Mouse (Mus musculus) hindbrain, postnatal 0 days (tissue): Measurements from ENCODE around the gene Ublcp1. TPM values are rescaled to one million over a fixed set of nuclear protein-coding genes. Genes with fewer than 3 reads are reported as not detected.
A peak's percentile ranks its signal among the peaks of the same experiment; 100 is the strongest.

Experiments used
- ATAC-seq: fragments of 200-750 bp; cut with Nextera tagmentation; 2 replicates; pipeline ENCODE4 v1.8.0; 2017; ENCODE audit warnings: mild to moderate bottlenecking, moderate TSS enrichment, moderate library complexity
- DNase-seq: peaks from one replicate; pipeline ENCODE4 v3.0.0-alpha.2; 2015; ENCODE audit warnings: low spot score
- H3K27ac ChIP-seq: fragments of 300-500 bp; sonication (generic); 2 replicates; pipeline ENCODE4 v1.5.1; 2014; ENCODE audit warnings: mild to moderate bottlenecking
- H3K27me3 ChIP-seq: fragments of 300-500 bp; sonication (generic); 2 replicates; pipeline ENCODE4 v1.6.1; 2014; ENCODE audit warnings: low read length, mixed read lengths; ENCODE audit not compliant: insufficient read depth
- H3K36me3 ChIP-seq: fragments of 300-500 bp; sonication (generic); 2 replicates; pipeline ENCODE4 v1.6.1; 2014; ENCODE audit warnings: low read length, mixed read lengths; ENCODE audit not compliant: insufficient read depth
- H3K4me1 ChIP-seq: fragments of 300-500 bp; sonication (generic); 2 replicates; pipeline ENCODE4 v1.6.1; 2014; ENCODE audit warnings: antibody characterized with exemption, low read length, mixed read lengths; ENCODE audit not compliant: insufficient read depth
- H3K4me2 ChIP-seq: fragments of 300-500 bp; sonication (generic); 2 replicates; pipeline ENCODE4 v1.6.1; 2014; ENCODE audit warnings: low read depth, mild to moderate bottlenecking, low read length, moderate library complexity, mixed read lengths
- H3K4me3 ChIP-seq: fragments of 300-500 bp; sonication (generic); 2 replicates; pipeline ENCODE4 v1.5.1; 2014; ENCODE audit warnings: low read length
- H3K9ac ChIP-seq: fragments of 300-500 bp; sonication (generic); replicated peaks from 2 replicates; pipeline ENCODE4 v1.6.1; 2014; ENCODE audit warnings: mild to moderate bottlenecking, low read length, moderate library complexity, mixed read lengths
- H3K9me3 ChIP-seq: fragments of 300-500 bp; sonication (generic); 2 replicates; pipeline ENCODE4 v1.6.1; 2016; ENCODE audit warnings: low read length, mixed read lengths
- CTCF ChIP-seq: IDR thresholded peaks from 2 replicates; pipeline ENCODE4 v1.5.1; 2016; ENCODE audit warnings: antibody characterized with exemption, control low read depth, low read depth
- WGBS: fragments of 180-500 bp; shearing (Covaris S2); extraction: QIAGEN DNeasy Blood & Tissue Kit; methylation state at CpG from one replicate; pipeline ENCODE4 v1.1.7; 2014; 5-methylcytosine and 5-hydroxymethylcytosine counted together
- polyA plus RNA-seq: library from polyadenylated mRNA; unstranded; fragments of >200 nt; fragmentation: Nextera tagmentation; extraction: Ambion mirVana; gene quantifications from 2 replicates; pipeline ENCODE4 v1.2.1, GENCODE M21; 2015
- total RNA-seq: library from RNA; depleted of rRNA; stranded (reverse); fragments of >200 nt; gene quantifications from 2 replicates; pipeline ENCODE4 v1.2.3, GENCODE M21; 2014

The Ublcp1 gene
- total and polyA plus RNA-seq, 2 experiments from 2014 or later: 19.9 to 48.8 TPM

DNA sequence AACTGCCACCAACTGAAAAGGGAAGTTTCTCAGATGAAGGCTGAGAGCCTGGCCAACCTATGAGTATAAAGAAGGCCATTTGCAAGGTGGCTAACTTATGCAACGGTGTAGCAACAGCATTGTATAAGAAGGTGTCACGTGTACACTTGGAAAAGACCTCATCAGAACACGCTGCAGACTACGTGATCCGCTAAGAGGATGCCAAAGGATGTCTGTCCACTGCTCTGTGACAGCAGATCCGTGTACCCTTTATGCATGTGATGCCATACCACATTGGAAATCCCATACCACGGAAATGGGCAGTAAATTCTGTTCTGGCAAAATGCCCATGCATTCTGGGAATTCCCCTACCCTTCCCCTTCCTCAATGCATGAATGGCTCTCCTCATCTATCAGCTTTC lies 33.8 kb upstream of the Ublcp1 start:
- TF ChIP-seq CTCF: no peak
- H3K36me3 ChIP-seq: no peaks in the 10 kb centered on the region
- no peaks in the 10 kb centered on the region for H3K4me1 ChIP-seq
- H3K27me3 ChIP-seq: no peaks in the 10 kb centered on the region
- H3K4me2 ChIP-seq: no peak overlapping the region
- WGBS: 86% methylated on average over 7 of the region's 7 CpGs
- H3K9ac ChIP-seq: no peak overlapping the region
- no peaks in the 10 kb centered on the region for H3K9me3 ChIP-seq
- no peak for DNase-seq
- H3K27ac ChIP-seq: no peak overlapping the region
- no peak for ATAC-seq
- no peak overlapping the region for H3K4me3 ChIP-seq

DNA sequence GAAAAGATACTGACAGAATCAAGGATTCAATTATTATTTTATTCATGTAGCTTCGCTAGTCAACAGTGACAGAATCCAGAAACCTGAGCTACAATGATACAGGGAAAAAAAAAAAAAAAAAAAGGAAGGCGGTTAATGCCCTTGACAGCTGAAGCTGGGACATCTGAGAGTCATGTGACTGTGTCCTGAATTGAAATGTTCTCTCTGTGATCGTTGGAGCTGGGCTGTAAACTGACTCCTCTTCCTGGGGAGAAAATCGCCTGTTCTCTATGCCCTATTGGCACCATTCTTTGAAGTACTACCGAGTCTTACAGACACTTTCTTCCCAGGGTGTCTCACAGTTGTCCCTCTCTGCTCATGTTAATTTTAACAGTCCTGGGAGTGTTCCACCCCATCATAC lies 32.6 kb upstream of the Ublcp1 start:
- WGBS: 41% methylated on average over 5 of the region's 5 CpGs
- H3K4me1 ChIP-seq: no peaks in the 10 kb centered on the region
- DNase-seq (no peak), ATAC-seq (no peak)
- H3K4me2 ChIP-seq: no peak overlapping the region
- no peak for TF ChIP-seq CTCF
- no peaks in the 10 kb centered on the region for H3K36me3 ChIP-seq
- no peaks in the 10 kb centered on the region for H3K27me3 ChIP-seq
- H3K9me3 ChIP-seq: no peaks in the 10 kb centered on the region
- H3K27ac ChIP-seq: no peak overlapping the region
- H3K4me3 ChIP-seq: no peak overlapping the region
- no peak overlapping the region for H3K9ac ChIP-seq

DNA sequence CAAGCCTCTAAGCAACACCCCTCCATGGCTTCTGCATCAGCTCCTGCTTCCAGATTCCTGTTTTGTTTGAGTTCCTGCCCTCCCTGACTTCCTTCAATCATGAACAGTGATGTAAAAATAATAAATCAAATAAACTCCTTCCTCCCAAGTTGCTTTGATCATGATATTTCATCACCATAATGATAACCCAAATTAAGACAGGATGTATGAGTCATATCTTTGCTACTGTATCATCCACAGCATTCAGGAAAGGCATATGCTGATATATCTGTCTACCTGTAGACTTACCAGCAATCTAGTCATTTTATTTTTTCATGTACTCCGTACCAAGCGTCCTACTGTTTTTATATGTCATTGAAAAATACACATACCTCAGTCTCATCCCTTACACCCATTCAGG lies 31.2 kb upstream of the Ublcp1 start:
- Histone ChIP-seq H3K27me3 (no peaks in the 10 kb centered on the region), H3K9me3 (no peaks in the 10 kb centered on the region), H3K4me1 (no peaks in the 10 kb centered on the region), H3K9ac (no peak overlapping the region), H3K4me3 (no peak overlapping the region), H3K27ac (no peak overlapping the region), H3K4me2 (no peak overlapping the region), H3K36me3 (no peaks in the 10 kb centered on the region)
- ATAC-seq (no peak), DNase-seq (no peak)
- no peak for TF ChIP-seq CTCF
- WGBS: 94% methylated on average over 2 of the region's 2 CpGs

DNA sequence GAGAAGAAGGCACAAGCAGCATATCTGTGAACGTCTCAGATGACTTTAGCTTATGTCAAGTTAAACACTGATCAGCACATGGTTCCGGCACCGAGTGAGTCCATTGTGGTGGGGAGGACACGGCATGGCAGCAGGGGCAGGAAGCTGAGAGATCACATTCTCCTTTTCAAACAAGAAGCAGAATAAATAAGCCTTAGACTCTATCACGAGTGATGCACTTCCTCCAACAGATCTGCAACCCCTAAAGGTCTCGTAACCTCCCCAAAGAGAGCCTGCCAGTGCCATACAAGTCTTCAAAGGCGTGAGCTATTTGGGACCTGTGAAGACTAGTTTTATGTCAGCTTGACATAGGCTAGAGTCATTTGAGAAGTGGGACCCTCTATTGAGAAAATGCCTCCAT lies 30.7 kb upstream of the Ublcp1 start:
- WGBS: 78% methylated on average over 7 of the region's 7 CpGs
- Histone ChIP-seq H3K4me2 (no peak overlapping the region), H3K9me3 (no peaks in the 10 kb centered on the region), H3K27ac (no peak overlapping the region), H3K27me3 (no peaks in the 10 kb centered on the region), H3K4me1 (no peaks in the 10 kb centered on the region), H3K4me3 (no peak overlapping the region), H3K36me3 (no peaks in the 10 kb centered on the region), H3K9ac (no peak overlapping the region)
- TF ChIP-seq CTCF: no peak
- DNase-seq (no peak), ATAC-seq (no peak)

DNA sequence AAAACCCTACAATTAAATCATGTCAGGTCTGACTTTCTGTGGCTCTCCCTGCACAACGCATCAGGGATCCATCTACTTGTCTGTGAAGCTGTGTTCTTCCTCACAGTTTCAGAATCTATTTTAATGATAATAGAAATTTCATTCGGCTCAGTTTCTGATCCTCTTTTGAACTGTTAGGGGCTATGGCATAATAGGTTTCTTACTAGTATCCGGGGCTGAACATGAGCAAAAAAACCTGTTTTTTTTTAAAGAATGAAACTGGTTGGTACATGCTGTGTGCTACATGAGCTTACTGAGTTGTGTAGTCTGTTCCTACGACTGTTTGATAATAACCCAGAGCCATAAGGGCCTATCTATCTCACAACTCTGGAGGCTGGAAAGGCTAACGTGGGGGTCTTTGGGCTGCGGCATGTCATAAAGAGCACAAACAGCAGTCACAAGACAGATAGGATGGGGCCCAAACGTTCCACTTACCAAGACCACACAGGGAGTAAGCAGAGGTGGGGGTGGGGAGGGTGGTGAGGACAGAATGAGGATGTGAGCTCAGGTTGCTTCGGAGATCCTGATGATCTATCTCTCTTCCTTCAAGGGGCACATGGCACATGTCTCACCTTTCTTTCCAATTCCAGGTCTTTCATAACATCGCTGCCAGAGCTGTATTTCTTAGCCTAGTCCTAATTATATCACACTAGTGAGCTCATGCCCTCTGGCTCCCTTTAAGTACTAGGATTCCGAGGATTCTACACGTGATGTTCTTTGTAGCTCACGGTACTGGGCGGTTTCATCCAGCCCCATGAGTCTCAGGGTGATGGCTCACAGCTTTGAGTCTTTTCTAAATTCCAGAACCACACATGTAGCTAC lies 28.3 kb upstream of the Ublcp1 start:
- Histone ChIP-seq H3K27me3 (no peaks in the 10 kb centered on the region), H3K4me1 (no peaks in the 10 kb centered on the region), H3K4me2 (no peak overlapping the region), H3K4me3 (no peak overlapping the region), H3K9ac (no peak overlapping the region), H3K9me3 (no peaks in the 10 kb centered on the region), H3K27ac (no peak overlapping the region), H3K36me3 (no peaks in the 10 kb centered on the region)
- ATAC-seq (no peak), DNase-seq (no peak)
- 79% methylated on average over 13 of the region's 13 CpGs for WGBS
- TF ChIP-seq CTCF: no peak

DNA sequence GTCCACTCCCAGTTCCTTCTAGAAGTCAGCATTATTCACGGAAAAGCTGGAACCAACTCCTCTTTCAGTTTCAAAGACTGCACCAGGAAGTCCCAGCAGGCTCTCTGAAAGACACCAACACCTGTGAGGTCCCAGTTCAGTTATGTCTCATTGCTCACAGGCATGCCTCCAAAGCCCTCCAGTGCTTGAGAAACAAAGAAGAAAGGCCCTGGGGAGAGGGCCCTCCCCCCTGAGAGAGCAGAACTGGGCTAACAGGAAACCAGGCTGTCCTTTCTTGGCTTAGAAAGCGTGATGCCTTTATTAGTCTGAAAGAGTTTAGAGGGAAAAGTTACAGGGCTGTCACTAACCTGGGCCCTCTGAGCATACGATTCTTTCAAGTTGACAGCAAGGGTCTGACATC lies 25.9 kb upstream of the Ublcp1 start:
- no peak for TF ChIP-seq CTCF
- H3K9me3 ChIP-seq: no peaks in the 10 kb centered on the region
- no peak overlapping the region for H3K9ac ChIP-seq
- no peaks in the 10 kb centered on the region for H3K4me1 ChIP-seq
- no peak overlapping the region for H3K4me2 ChIP-seq
- DNase-seq: peak; percentile 17
- H3K27me3 ChIP-seq: no peaks in the 10 kb centered on the region
- no peaks in the 10 kb centered on the region for H3K36me3 ChIP-seq
- peak overlapping the region; percentile 54 for H3K27ac ChIP-seq
- 28% methylated on average over 3 of the region's 3 CpGs for WGBS
- no peak for ATAC-seq
- no peak overlapping the region for H3K4me3 ChIP-seq

DNA sequence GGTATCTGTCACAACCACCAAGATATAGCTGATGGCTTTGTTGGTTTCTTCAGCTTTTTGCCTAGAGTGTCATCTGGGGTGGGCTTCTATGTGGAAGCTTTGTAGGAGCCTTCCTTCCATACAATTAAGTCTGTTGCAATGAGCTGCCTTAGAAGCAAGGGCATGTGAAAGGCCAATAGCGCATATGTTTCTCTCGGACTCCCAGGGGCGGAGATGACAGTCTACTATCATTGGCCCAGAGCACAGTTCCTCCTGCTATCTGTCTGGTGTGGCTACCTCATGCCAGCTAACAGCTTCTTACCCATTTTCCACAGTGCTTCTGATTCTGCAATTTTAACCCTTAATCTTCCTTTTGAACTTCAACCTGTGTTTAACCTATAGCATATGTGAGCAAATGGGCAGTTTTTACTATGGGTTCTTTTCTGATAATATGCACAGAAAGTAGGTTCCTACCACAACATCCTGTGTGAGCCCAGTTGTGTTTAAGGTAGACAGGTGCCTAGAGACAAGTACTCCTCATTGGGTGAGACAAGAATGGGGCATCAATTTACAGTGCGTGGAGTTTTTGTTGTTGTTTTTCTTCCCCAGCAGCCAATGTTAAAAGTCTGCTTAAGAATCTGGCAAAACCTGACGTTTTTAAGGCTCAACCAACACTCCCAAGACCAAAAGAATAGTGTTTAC lies 24.5 kb upstream of the Ublcp1 start:
- H3K9ac ChIP-seq: no peak overlapping the region
- no peak overlapping the region for H3K4me2 ChIP-seq
- ATAC-seq: no peak
- H3K9me3 ChIP-seq: no peaks in the 10 kb centered on the region
- H3K36me3 ChIP-seq: no peaks in the 10 kb centered on the region
- no peak for TF ChIP-seq CTCF
- no peaks in the 10 kb centered on the region for H3K4me1 ChIP-seq
- H3K4me3 ChIP-seq: no peak overlapping the region
- H3K27me3 ChIP-seq: no peaks in the 10 kb centered on the region
- no peak for DNase-seq
- WGBS: 80% methylated on average over 5 of the region's 5 CpGs
- no peak overlapping the region for H3K27ac ChIP-seq
